Mouse (Mus musculus): Measurements from ENCODE around the gene Ppm1j. TPM values are rescaled to one million over a fixed set of nuclear protein-coding genes. Genes with fewer than 3 reads are reported as not detected.

The Ppm1j gene
- polyA plus RNA-seq, 1 experiment from 2014 or later = 2.9 TPM

- 80% methylated on average over 4 of the region's 4 CpGs for WGBS
- ATAC-seq = no peak
- no peak overlapping the region for H3K9ac ChIP-seq
These were observed 13.1 kb upstream of the Ppm1j start for GRCm38 (mm10) chr3:104767716-104768115.

GRCm38 (mm10) chr3:104769135-104769534 lies 11.7 kb upstream of the Ppm1j start:
- no peaks in the 10 kb centered on the region for H3K4me1 ChIP-seq (replicated peaks)
- no peaks in the 10 kb centered on the region for H3K36me3 ChIP-seq
- no peak overlapping the region for H3K4me2 ChIP-seq (replicated peaks)
- no peak overlapping the region for H3K4me3 ChIP-seq (replicated peaks)
- H3K9me3 ChIP-seq = no peaks in the 10 kb centered on the region
- no peaks in the 10 kb centered on the region for H3K27me3 ChIP-seq (replicated peaks)
- no peak overlapping the region for H3K9ac ChIP-seq
- ATAC-seq = no peak
- WGBS = 71% methylated on average over 3 of the region's 3 CpGs
- H3K27ac ChIP-seq = no peak overlapping the region

More at GRCm38 (mm10) chr3:104767716-104768115, 13.1 kb upstream of the Ppm1j start:
- Histone ChIP-seq H3K36me3 (no peaks in the 10 kb centered on the region), H3K4me1 (replicated peaks) (no peaks in the 10 kb centered on the region), H3K4me2 (replicated peaks) (no peak overlapping the region), H3K27ac (no peak overlapping the region), H3K9me3 (no peaks in the 10 kb centered on the region), H3K4me3 (replicated peaks) (no peak overlapping the region), H3K27me3 (replicated peaks) (no peaks in the 10 kb centered on the region)

DNA sequence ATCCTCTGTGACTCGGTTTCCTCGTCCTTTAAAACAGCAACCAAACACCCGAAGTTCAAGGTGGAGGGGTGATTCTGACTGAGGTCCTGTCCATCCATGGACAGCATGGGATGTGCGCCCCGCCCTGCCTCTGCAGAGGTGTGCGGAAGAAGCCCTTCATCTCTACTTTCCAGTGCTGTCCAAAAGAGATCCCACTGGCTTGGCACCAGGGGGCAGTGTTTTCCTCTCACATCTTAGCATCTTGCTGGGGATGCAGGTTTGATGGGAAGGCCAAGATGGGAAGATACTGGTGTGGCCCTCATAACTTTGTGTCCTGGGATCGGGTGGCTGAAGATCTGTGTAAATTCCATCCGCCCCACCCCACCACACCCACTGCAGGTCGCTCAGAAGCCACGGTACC lies 10.8 kb upstream of the Ppm1j start:
- Histone ChIP-seq H3K9me3 (no peaks in the 10 kb centered on the region), H3K9ac (no peak overlapping the region), H3K4me1 (replicated peaks) (no peaks in the 10 kb centered on the region), H3K27me3 (replicated peaks) (no peaks in the 10 kb centered on the region), H3K4me3 (replicated peaks) (no peak overlapping the region), H3K4me2 (replicated peaks) (no peak overlapping the region), H3K27ac (no peak overlapping the region), H3K36me3 (no peaks in the 10 kb centered on the region)
- ATAC-seq = no peak
- 57% methylated on average over 10 of the region's 10 CpGs for WGBS

DNA sequence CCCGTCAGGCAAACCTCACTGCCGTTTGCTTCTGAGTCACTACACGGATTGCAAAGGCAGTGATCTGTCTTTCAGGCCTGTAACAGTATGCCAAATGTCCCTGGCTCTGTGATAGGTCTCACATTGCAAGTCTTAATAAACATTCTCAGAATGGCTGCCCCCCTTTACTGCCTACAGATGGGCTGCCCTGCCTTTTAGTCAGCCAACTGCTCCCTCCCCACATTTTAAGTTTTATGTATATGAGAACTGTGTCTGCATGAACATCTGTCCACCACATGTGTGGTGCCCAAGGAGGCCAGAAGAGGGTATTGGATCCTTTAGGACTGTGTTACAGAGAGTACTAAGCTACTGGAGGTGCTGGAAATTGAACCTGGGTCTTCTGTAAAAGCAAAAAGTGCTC lies 9.9 kb upstream of the Ppm1j start:
- no peak overlapping the region for H3K9ac ChIP-seq
- ATAC-seq = no peak
- WGBS = 50% methylated on average over 3 of the region's 3 CpGs
- H3K36me3 ChIP-seq = no peaks in the 10 kb centered on the region
- H3K27me3 ChIP-seq (replicated peaks) = no peaks in the 10 kb centered on the region
- no peak overlapping the region for H3K27ac ChIP-seq
- H3K9me3 ChIP-seq = no peaks in the 10 kb centered on the region
- H3K4me1 ChIP-seq (replicated peaks) = no peaks in the 10 kb centered on the region
- no peak overlapping the region for H3K4me3 ChIP-seq (replicated peaks)
- H3K4me2 ChIP-seq (replicated peaks) = no peak overlapping the region

- no peaks in the 10 kb centered on the region for H3K9me3 ChIP-seq
- peaks cover 5% of the 10 kb centered on the region for H3K27me3 ChIP-seq (replicated peaks)
- no peak for ATAC-seq
- H3K4me3 ChIP-seq (replicated peaks) = no peak overlapping the region
- H3K9ac ChIP-seq = no peak overlapping the region
- no peaks in the 10 kb centered on the region for H3K36me3 ChIP-seq
- H3K27ac ChIP-seq = no peak overlapping the region
- H3K4me2 ChIP-seq (replicated peaks) = no peak overlapping the region
- WGBS = 57% methylated on average over 6 of the region's 6 CpGs
- H3K4me1 ChIP-seq (replicated peaks) = no peaks in the 10 kb centered on the region
These were observed 9.4 kb upstream of the Ppm1j start for GRCm38 (mm10) chr3:104771460-104771859.

- 76% methylated on average over 7 of the region's 7 CpGs for WGBS
- H3K9ac ChIP-seq = no peak overlapping the region
- no peak overlapping the region for H3K4me3 ChIP-seq (replicated peaks)
- ATAC-seq = no peak
- H3K4me2 ChIP-seq (replicated peaks) = no peak overlapping the region
- no peaks in the 10 kb centered on the region for H3K9me3 ChIP-seq
- H3K27ac ChIP-seq = no peak overlapping the region
- no peaks in the 10 kb centered on the region for H3K36me3 ChIP-seq
- peaks cover 19% of the 10 kb centered on the region for H3K27me3 ChIP-seq (replicated peaks)
- peaks cover 9% of the 10 kb centered on the region; the same call in 1 of the 2 replicates for H3K4me1 ChIP-seq (replicated peaks)
These were observed 7.6 kb upstream of the Ppm1j start for GRCm38 (mm10) chr3:104773301-104773700.

DNA sequence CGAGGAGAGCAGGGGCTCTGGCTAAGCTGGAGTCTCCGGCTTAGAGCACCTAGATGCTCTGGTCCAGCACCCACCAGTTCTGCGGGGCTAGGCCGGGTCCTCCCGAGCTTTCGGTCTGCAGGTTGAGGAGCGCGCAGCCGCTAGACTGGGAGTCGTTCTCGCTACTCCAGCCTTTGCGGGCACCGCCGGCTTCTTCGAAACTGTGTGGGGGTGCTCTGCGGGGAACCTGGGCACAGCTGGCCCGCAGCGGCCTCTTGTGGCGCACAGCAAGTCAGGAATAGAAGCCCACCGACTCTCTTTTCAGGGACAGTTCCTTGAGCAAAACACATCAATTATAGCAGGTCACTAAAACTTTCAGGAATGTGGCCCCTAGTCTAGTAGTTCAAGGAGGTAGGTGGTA lies 3.5 kb upstream of the Ppm1j start:
- peaks cover 27% of the 10 kb centered on the region for H3K4me1 ChIP-seq (replicated peaks)
- WGBS = 1% methylated on average over 20 of the region's 20 CpGs
- H3K36me3 ChIP-seq = no peaks in the 10 kb centered on the region
- peak overlapping the region; percentile 80 for H3K4me2 ChIP-seq (replicated peaks)
- no peak overlapping the region for H3K27ac ChIP-seq
- ATAC-seq = no peak
- H3K4me3 ChIP-seq (replicated peaks) = peak overlapping the region; percentile 32
- H3K9ac ChIP-seq = peak overlapping the region; percentile 42
- no peaks in the 10 kb centered on the region for H3K9me3 ChIP-seq
- H3K27me3 ChIP-seq (replicated peaks) = peaks cover 49% of the 10 kb centered on the region

- Histone ChIP-seq H3K36me3 (no peaks in the 10 kb centered on the region), H3K4me1 (replicated peaks) (peaks cover 30% of the 10 kb centered on the region), H3K27ac (no peak overlapping the region), H3K9ac (no peak overlapping the region), H3K9me3 (no peaks in the 10 kb centered on the region), H3K4me3 (replicated peaks) (no peak overlapping the region), H3K27me3 (replicated peaks) (peaks cover 64% of the 10 kb centered on the region), H3K4me2 (replicated peaks) (0 out of 2 replicates have a peak overlapping the region, but pooled peaks have one; percentile 99)
- 3% methylated on average over 7 of the region's 7 CpGs for WGBS
- ATAC-seq = no peak
These were observed 907 bp upstream of the Ppm1j start for GRCm38 (mm10) chr3:104779949-104780348.

DNA sequence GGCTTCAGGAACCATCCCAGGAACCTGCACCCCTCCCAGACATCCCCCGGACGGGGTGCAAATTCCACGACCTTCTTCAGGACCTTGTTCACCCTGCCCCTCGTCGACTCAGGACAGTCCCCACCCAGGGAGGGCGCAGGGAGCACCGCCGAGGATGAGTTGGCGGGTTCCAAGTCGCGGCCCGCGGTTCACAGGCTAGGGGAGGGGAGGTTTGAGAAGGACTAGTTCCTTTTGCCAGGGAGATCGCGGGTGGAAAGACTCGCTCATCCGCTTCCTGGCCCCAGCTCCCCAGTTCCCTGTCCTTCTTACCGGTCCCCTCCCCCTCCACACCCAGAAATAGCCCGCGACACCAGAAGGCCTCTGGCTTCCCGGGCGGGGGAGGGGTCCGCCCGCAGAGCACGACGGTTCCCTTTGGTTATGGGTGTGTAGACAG lies 631 bp downstream of the Ppm1j start, which contains the start of gene Fam19a3:
Gene Fam19a3, minus strand, starts transcription at position 370 of the 433 bp plus-strand sequence.
- peaks cover 59% of the 10 kb centered on the region for H3K27me3 ChIP-seq (replicated peaks)
- no peaks in the 10 kb centered on the region for H3K9me3 ChIP-seq
- ATAC-seq = peak; percentile 24
- H3K4me3 ChIP-seq (replicated peaks) = peak within 1 kb of the TSS; percentile 55
- peaks cover 30% of the 10 kb centered on the region for H3K4me1 ChIP-seq (replicated peaks)
- H3K4me2 ChIP-seq (replicated peaks) = peak within 1 kb of the TSS; percentile 99
- H3K36me3 ChIP-seq = no peaks in the 10 kb centered on the region
- H3K9ac ChIP-seq = peak within 1 kb of the TSS; percentile 51
- 1% methylated on average over 26 of the region's 26 CpGs for WGBS
- H3K27ac ChIP-seq = no peak within 1 kb of the TSS

DNA sequence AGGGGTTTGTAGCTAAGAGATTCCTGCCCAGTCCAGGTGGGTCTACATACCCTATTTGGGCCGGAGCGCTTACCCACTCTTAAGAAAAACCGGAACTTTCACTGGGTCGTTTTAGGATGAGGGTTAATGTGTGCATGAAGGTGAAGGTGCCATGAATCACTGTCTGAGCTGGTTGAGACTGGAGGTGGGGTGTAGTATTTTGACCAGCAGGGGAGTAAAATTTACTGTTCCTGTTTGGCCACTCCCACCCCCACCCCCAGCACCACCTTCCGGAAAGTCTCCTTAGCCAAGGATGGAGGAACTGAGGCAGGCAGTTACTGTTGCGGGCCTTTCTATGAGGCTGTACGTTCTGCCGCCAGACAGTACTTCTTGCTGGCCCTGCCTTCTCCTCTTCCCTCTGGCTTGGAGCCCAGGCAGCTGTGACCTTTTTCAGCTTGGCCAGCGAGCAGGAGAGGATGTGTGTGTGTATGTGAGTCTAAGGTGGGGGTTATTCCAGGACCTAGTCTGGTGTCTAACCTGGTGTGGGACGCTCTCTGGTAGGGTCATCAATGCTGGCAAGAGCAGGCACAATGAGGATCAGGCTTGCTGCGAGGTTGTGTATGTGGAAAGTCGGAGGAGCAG lies 1.3 kb downstream of the Ppm1j start:
- Histone ChIP-seq H3K27ac (no peak overlapping the region), H3K9me3 (no peaks in the 10 kb centered on the region), H3K27me3 (replicated peaks) (peaks cover 52% of the 10 kb centered on the region), H3K4me3 (replicated peaks) (peak overlapping the region; percentile 55), H3K9ac (0 out of 2 replicates have a peak overlapping the region, but pooled peaks have one; percentile 51), H3K4me2 (replicated peaks) (peak overlapping the region; percentile 99), H3K4me1 (replicated peaks) (peaks cover 26% of the 10 kb centered on the region), H3K36me3 (no peaks in the 10 kb centered on the region)
- 25% methylated on average over 12 of the region's 12 CpGs for WGBS
- ATAC-seq = no peak

DNA sequence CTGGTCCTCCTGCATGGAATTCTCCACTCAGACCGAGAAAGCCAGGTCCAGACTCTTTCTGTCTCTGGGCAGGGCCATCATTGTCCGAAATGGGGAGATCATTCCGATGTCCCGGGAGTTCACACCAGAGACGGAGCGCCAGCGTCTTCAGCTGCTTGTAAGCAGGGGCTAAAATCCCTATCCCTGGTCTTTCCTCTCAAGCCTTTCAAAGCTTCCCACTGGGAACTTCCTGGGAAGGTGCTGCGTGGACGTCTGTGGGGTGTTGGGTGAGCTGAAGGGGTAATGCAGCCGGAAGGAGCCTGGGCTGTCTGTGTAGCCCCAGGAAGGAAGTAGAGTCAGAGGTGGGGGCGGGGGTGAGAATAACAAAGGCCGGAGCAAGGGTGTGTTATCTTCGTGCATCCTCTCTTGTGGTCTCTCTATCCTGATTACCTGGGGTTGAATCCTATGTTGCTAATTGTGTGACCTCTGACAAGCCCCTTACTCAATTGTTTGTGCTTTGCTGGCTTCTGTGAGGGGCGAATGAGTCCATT lies 3.2 kb downstream of the Ppm1j start:
- H3K27ac ChIP-seq = no peak overlapping the region
- no peak overlapping the region for H3K4me3 ChIP-seq (replicated peaks)
- peaks cover 28% of the 10 kb centered on the region for H3K4me1 ChIP-seq (replicated peaks)
- WGBS = 42% methylated on average over 14 of the region's 14 CpGs
- H3K9ac ChIP-seq = no peak overlapping the region
- ATAC-seq = no peak
- peaks cover 38% of the 10 kb centered on the region for H3K27me3 ChIP-seq (replicated peaks)
- H3K4me2 ChIP-seq (replicated peaks) = no peak overlapping the region; the same call in 1 of the 2 replicates
- H3K9me3 ChIP-seq = no peaks in the 10 kb centered on the region
- no peaks in the 10 kb centered on the region for H3K36me3 ChIP-seq

- H3K9me3 ChIP-seq = no peaks in the 10 kb centered on the region
- H3K4me3 ChIP-seq (replicated peaks) = no peak overlapping the region
- peaks cover 34% of the 10 kb centered on the region for H3K4me1 ChIP-seq (replicated peaks)
- H3K4me2 ChIP-seq (replicated peaks) = no peak overlapping the region
- H3K9ac ChIP-seq = no peak overlapping the region
- WGBS = 91% methylated on average over 6 of the region's 6 CpGs
- H3K36me3 ChIP-seq = no peaks in the 10 kb centered on the region
- H3K27ac ChIP-seq = no peak overlapping the region
- ATAC-seq = no peak
- peaks cover 31% of the 10 kb centered on the region for H3K27me3 ChIP-seq (replicated peaks)
These were observed 4.4 kb downstream of the Ppm1j start for GRCm38 (mm10) chr3:104785284-104785683.

GRCm38 (mm10) chr3:104788075-104788474 lies 7.2 kb downstream of the Ppm1j start, which contains the start of gene Rhoc:
TSS of gene Rhoc (plus strand) at chr3:104788375.
- H3K9me3 ChIP-seq = no peaks in the 10 kb centered on the region
- peaks cover 7% of the 10 kb centered on the region; the same call in 1 of the 2 replicates for H3K36me3 ChIP-seq
- H3K4me1 ChIP-seq (replicated peaks) = peaks cover 41% of the 10 kb centered on the region
- H3K4me2 ChIP-seq (replicated peaks) = peak within 1 kb of the TSS; percentile 80
- peak within 1 kb of the TSS; percentile 80 for H3K9ac ChIP-seq
- peaks cover 9% of the 10 kb centered on the region; the same call in 1 of the 2 replicates for H3K27me3 ChIP-seq (replicated peaks)
- peak within 1 kb of the TSS; percentile 90 for H3K27ac ChIP-seq
- 34% methylated on average over 3 of the region's 3 CpGs for WGBS
- H3K4me3 ChIP-seq (replicated peaks) = peak within 1 kb of the TSS; percentile 68
- ATAC-seq = no peak; the same call in 1 of the 2 replicates

Measured in intestine, embryonic 15.5 days (tissue).